Mouse (Mus musculus) left cerebral cortex, adult 9 months (tissue): Measurements from ENCODE around the gene Shc1.

ENCODE experiments used
- DNase-seq, 2 experiments: peaks; one replicate each; pipeline ENCODE4 v3.0.0; 2022; ENCODE audit warnings: low spot score in 2 of 2

Gene Shc1

DNA sequence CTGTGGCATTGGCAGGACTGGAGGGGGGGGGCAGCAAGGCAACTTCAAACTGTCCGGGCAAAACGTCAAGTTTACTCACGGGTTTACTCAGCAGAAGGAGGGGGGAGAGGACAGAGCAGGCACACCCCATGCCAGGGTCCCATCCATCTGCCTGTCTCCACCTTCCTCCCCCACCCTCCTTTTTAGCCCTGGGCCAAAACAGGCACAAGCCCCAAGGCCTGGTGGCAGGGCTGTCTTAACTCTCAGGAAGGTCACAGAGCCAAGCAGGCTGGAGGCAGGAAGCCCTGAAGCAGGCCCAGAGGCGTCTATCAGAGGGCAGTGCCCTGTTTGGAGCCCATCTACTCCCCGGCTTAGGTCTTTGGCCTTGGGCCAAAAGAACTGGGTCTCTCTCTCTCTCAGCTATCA, 28.1 kb upstream of the Shc1 start:
- no peak for DNase-seq

DNA sequence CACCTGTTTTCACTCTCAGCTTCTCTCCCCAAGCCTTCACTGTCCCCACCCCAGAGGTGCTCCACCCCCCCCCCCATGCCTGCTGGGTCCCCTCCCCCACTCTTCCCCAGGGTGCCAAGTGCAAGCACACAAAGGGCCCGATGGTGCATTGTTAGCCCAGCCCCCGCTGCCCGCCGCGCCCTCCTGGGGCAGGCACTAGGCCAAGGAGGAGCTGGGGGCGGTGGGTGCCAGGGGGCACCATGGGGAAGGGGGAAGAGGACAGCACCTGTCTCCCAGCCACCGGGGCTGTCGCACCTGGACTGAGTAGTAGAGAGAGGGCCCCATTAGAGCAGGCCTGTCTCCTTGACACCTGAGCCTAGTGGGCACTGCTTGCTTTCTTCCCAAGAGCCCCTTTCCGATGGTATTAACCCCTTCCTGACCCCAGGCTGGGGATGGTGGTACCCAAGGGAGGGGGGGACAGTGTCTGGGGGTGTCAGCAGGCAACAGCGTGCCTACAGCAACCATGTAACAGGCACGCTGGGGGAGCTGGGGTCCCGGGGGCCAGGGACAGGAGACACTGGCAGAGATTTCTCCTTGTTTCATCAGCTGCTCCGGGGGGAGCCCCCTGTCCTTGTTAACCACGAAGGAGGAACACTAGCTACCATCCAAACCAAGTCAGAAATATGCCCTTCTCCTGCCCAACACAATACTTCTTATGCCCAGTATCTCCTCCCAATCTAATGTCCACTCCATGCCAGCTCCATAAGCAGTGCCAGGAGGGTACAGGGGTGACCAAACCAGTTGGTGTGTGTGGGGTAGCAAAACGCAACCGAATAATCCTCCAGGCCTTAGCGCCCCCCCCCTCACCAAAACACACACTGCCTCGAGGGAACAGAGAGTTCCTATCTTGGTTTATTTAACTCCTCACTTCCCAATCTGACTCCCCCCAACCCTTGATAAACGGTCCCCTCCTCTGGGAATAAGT, 27.3 kb upstream of the Shc1 start:
- no peak for DNase-seq

DNA sequence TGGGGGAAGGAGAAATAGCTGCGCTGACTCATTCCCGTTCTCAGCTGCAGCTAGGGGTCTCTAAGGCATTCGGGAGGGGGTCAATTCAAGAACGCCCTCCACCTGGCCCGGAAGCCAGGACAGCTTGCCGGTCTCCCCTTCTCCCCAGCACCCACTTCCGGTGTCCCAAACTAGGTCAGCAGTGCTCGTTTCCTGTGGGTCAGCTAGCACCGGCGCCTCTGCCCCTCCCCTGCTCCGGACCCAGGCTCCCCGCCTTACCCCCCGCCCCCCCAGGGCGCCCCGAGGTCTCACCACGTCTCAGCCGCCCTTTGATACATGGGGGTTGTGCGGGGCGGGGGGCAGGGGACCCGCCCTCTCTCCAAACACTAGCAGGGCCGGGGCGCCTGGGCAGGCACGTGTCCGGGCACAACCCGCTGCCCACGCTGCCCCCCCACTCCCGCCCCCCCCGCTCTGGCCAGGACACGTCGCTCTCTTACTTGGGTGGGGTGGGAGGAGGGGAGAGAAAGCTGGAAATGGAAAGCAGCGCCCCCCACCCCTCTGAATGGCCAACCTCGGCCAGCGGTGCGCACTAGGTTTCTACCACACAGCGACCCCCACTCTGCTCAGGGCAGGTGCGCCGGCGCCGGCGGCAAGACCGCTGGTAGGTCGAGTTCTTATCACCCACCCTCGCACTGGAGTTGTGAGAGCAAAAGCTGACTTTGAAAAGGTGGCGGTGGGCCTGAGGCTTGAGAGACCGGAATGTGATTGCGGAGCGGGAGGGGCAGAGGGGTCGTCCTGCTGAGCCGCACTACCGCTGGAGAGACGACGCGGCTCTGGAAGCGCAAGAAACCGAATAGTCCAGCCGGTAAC, 26.4 kb upstream of the Shc1 start:
- DNase-seq, result peak in 1 of 2 experiments; percentile 37

DNA sequence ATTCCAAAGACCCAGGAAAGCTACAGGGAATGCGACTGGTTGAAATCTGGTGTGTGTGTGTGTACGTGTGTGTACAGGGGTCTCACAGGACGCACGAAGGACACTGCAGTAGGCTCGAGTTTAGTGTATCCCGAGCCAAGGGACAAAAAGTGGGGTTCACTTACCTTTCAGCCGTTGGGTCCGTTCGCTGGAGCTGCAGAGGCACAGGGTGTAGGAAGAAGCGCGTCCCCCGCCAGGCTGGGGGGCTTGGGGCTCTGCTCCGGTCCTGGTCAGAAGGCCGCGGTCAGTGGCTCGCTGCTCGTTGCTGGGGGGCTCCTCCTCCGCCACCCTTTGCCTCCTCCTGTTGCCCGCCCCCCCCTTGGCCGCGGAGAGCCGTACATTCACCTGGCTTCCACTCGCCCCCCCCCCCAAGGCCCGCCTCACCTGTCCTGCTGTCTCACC, 25.4 kb upstream of the Shc1 start:
- DNase-seq, result no peak

DNA sequence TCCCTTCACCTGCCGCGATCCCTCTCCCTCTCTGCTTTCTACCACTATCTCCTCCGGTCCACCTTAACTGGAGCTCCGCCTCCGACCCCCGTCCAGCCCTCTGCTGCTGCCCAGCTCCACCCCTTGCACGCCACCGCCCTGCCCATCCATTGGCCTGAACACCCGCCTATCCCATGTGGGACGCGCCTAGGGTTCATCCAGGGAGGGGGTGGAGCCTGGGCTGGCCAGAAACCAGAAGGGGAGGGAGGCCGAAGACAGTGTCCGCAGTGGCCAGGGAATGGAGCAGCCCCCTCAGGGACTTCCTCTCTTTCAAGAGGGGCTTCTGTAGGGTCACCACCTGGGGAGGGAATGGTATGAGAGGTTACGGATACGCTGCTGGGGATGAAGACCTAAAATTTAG, 24.6 kb upstream of the Shc1 start:
- DNase-seq, result peak; percentile 91 to 97

DNA sequence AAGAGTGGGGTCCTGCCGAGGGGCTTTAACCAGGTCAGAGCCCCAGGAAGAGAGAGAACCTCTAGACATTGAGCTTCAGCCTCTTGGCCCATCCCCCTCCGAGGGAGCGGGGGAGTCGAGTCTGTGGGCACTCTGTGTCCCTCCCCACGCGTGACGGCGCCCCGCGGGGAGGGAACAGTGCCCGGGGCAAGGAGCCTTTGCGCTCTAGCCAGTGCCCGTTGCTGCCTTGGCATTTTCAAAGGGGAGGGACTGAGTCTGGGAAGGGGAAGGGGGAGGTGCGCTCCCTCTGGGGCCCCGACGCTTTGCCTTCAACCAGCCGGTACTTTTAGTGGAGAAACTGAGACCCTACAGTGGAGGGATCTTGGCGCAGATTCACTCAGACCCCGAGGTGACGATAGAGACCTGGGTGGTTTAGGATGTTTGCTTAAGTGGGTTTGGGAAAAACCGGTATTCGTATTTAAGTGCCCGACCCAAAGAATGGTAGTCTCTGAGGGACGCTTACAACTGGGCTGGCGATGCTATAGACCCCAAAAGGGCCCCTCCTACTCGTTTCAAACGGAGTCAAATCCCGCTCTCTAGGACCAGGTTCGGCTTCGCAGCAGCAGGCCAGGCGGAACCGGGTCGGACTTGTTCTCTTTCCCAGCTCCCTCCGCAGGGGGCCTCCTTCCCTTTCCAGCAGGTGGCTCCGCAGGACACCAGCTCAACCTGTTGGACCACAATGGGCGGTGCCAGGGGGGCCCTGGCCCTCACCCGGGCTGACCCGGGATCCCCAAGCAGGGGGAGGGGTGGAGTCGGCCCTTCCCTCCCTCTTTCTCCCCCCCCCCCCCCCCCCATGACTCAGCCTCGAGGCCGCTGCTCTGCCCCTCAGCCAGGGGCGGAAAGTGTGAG, 24.0 kb upstream of the Shc1 start, which contains the start of gene Zbtb7b:
Gene Zbtb7b (minus strand): TSS at position 771 of the 888 bp plus-strand sequence.
- DNase-seq, result peak in 1 of 2 experiments; percentile 61

DNA sequence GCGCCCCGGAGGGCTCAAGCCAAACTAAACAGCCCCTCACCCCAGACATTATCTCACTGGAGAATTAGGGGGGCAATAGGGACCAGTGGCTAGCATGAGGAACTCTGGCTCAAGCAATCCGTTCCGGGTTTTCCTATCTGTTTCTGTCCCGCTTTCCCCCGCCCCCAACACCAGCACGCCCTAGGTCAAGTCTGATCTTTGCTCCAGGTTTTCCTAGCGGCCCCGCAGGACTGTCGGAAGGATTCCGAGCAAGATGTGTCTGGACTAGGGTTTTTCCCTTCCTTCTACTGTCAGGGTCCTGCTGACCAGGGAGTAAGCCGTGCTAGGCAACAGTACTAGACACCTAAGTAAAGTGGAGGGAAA, 23.4 kb upstream of the Shc1 start:
- peak in 1 of 2 experiments; percentile 66 for DNase-seq

DNA sequence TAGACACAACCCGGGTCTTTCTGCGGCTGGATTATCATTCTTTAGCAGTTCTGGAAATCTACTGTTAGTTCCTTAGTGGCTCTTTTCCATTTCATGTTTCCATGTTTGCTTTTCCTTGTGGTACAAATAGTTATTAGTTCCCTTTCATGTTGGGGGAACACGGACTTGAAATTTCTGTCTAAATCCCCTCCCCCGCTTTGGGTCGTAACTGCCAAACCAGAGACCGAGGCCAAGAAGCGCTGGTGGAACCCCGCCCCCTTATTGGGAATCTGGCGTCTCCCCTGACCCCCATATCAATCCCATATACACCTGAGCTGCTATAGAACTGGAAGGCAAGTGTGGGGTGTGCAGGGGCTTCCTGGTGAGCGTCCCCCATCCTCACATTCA, 22.8 kb upstream of the Shc1 start:
- no peak for DNase-seq

DNA sequence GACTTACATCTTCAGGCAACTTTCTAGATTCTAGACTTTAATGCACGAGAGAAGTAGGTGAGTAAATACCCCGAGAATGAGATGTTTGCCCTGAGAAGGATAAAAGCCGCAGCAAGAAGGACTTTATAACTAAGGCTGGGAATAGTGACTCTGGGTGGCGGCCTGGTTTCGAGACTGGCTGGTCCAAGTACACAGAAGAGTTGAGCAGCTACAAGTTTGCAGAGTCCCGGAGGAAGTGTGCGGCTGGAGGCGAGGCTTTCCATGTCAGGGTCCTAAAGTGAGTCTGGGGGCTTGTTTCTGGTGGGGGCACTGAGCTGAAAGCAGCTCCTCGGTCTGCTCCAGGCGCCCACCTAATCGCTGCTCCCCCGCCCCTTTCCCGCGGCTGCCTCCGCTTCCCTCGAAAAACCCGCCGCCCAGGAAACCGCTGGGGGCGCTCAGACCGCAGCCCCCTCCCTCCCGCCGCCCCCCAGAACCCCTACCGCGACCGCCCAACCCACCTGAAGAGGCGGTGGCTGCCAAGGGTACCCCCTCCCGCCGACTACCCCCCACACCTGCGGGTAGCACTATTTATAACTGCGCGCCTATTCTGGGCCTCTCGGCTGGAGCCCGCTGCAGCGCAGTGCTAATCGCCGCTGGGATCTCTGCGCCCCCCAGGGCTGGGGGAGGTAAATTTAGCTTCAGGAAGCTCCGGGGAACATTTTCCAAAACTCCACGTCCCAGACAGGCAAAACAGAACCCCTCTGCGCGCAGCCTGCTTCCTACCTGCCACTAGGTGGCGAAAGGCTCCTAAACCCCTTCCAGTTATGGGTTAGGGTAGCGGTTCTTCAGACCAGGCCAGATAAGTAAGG, 22.2 kb upstream of the Shc1 start:
- DNase-seq, result peak in 1 of 2 experiments; percentile 61

DNA sequence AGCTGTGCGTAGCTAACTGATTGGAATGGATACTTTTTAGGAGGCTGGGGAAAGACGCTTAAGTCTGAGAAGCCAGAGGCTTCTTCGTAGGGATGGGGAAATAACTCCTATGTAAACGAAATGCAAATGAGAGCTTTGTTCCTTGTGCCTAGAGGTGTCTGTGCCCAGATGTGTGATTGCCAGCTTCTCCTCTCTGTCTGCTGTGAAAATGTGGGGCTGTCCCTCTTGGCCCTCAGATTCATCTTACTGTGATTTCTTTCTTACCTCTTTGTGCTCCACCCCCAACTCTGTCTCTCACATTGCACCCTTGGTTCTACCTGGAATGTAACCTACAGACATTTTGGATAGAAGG, 21.6 kb upstream of the Shc1 start:
- DNase-seq, result no peak

DNA sequence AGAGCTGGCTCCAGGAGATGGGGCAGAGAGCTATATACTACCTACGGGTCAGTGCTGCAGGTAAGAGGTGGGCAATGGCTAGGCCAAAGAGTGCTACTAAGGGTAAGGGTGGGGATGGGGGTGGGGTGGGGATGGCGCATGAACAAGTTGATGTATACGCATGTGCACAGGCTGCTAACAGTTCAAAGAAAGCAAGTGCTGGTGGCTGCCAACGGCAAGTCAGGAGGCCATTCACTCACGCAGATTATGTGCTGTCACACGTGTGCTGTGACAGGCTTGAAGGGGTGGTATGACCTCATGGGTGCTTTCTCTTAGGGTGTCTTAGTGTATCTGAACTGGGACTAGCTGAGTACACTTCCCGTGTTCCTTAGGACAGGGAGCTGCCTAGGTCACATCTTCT, 16.9 kb upstream of the Shc1 start:
- DNase-seq, result no peak

DNA sequence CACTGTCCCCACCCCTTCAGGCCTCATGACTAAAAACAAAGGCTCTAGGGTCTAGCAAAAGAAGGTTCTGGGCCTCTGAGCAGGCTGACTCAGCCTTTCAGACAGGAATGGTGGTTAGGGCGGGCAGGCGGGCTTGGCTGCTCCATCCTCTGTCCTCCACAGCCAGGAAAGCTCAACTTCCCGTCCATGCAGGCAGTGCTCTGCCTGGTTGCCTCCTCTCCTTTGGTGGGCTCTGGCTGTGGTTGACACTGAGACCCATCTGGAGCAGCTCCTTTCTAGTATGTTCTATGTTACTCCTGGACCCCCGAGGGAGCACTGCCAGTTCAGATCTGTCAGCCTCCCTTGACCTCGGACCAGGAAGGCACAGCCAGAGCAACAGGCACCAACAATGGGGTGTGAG, 15.6 kb upstream of the Shc1 start, which contains the start of gene Lenep:
Gene Lenep (minus strand): TSS at position 101 of the 400 bp plus-strand sequence.
- no peak for DNase-seq

DNA sequence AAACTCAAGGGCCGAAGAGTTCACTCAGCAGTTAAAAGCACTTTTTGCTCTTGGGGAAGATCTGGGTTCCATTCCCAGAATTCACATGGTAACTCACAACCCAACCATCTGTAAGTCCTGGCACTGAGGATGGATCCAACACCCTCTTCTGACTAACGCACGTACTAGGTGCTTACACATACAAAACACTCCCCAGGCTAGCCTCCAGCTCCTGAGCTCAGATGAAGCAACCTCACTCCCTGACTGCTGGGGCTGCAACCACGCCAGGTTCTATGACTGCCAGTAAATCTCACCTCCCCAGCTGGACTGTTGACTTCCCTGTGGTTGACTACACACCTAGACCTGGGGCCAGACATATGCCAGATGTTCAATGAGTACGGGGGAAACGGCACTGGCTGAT, 11.4 kb upstream of the Shc1 start:
- DNase-seq, result no peak

DNA sequence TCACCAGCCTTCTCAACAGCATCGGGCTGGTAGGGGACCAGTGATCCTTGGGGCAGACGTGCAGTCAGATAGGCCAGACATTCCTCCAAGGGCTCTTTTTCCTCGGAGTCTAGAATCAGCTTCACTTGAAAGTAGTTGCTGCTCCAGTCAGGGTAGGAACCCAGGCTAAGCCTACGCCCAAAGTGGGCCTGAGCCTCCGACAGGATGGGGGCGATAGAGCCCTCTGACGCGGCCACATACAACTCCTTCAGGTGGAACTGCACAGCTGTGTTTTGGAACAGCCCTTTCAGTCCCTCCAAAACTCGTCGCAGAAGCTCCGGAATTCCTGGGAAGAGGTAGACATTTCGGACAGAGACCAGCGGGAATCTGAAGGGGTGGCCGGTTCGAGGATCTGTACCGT, 9.8 kb upstream of the Shc1 start:
- DNase-seq, result no peak

DNA sequence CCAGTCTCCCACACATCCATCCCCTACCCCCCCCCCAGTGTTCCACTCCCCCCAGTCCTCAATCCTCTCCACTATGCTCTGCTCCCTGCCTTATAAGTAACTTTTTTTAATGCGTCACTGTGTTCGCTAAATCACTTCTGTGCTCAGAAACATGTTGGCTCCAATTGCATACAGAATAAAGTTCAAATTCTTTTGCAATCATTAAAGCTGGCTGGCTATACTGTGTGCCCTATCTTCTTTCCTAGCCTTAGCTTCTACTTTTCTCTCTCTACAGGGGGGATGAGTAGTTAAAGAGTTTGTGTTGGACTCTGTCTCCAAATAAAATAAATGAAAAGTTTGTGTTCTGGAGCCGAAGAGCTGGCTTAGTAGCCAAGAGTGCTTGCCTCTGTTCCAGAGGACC, 8.5 kb upstream of the Shc1 start:
- no peak for DNase-seq

DNA sequence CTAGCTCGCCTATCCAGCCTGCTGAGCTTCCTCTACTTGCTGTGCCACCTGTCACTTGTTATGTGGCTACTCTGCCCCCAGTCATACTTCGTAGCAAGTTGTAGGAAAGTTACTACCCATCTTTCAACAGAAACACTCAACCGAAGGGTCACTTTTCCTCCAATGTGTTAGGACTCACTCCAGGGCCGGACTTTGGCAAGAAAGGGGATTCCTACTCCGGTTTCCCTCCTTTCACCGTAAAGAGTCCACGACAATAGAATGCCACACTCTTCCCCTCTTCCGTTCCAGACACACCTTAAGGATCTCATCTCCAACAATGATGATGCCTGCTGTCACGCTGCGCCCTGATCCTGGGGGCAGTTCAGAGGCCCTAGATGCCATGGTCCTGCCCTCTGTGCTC, 7.4 kb upstream of the Shc1 start:
- DNase-seq, result no peak

DNA sequence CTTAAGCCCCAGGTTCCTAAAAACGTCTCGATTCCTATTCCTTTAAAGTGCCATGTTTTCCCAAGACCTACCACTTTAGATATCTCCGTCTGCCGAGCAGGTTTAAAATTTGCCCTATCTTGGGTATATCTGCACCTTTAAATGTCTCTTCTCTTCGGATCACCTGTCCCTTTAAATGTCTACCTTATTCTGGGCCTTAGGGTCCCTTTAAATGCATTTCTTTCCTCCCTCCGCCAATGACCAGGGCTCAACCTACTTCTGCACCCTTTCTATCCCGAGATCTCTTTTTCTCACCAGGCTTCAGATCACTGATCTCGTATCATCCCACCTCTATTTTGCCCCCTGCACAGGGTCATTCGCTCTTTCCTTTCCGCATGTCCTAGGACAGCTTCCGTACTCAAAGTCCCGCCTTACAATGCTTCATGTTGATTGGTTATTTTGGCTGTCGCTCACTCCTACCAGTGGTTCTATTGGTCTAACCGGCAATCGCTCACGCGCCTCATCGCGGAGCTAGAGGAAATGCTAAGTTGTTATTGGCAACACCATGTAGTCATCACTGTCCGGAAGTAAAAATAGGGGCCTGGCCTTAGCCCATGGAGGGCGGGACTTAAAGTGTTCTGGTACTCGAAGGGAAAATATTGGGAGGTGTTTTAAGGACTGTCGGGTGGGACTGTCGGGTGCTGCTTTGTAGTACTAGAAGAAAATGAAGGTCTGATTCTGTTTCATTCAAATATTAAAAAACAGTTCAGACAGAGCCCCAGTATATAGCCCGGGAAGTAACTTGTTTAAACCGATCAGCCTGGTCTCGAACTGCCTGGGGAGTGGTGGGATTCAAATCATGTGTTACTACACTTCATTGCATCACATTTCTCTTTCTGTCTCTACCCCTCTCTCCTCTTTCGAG, 6.5 kb upstream of the Shc1 start, which contains the start of gene Flad1:
Gene Flad1 (minus strand): TSS at position 381 of the 904 bp plus-strand sequence.
- DNase-seq, result peak; percentile 99 to 100

DNA sequence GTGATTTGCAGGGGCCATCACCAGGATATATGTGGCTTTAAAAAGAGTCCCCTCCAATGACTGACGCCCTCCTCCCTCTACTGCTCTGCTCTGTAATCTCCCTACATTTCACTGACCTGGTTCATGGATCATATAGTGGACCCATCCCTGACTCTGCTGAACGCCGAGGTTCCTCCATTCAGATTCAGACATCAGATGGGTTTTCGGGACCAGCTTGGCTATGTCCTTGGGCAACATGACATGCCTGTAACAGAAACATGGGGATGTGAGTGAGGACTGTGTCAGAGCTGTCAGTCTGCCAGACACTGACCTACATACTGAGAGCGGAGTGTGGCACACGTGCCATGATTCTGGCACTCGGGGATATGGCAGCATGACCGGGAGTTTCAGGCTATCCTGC, 2.1 kb upstream of the Shc1 start:
- no peak for DNase-seq

DNA sequence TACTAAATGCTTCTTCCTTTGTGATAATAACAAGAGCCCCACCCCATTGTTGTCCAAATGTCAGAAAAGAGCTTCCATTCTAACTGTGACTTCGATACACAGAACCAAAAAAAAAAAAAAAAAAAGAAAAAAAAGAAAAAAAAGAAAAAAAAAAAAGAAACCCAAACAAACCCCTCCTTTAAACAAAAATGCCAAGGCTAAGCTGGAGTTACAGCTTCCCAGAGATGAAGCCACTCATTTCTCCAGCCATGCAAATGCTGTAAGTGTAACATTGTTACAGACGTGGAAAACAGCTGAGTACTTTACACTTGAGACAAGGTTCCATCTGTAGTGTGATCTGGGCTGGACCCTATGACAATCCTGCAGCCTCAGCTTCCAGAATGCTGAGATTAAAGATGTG, 1.1 kb upstream of the Shc1 start:
- no peak for DNase-seq

DNA sequence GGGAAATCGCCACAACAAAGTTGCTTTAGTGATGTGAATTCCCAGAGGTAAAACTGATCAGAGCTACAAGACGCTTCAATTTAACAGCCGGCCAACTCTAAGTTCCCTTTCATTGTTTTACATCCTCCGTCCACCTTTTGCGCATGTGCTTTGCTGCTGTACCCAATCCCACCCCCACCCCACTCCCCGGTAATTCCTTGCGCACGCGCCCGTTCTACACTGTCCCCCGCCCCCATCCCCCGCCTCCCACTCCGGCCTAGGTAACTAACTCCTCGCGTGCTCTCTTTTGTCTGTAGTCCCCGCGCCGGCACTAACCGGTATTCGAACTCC, 438 bp upstream of the Shc1 start:
- DNase-seq, result no peak
